Mouse (Mus musculus) liver, adult 10 weeks (tissue): ENCODE data around the gene Zfp316. TPM values are rescaled to one million over a fixed set of nuclear protein-coding genes. Genes with fewer than 3 reads are reported as not detected.

Experiments
- polyA plus RNA-seq: library from polyadenylated mRNA; stranded (reverse); fragments of 350-450 nt; fragmentation: Illumina TruSeq; extraction: RNeasy Lipid Tissue Mini Kit (QIAGEN cat#74804); gene quantifications from one replicate; pipeline ENCODE4 v1.2.3, GENCODE M21; 2014; ENCODE audit warnings: low read depth, low replicate concordance

The Zfp316 gene
- polyA plus RNA-seq: 0.34 TPM

GRCm38 (mm10) chr5:143269363-143270150 is at the start of gene Zfp316:
Gene Zfp316, minus strand, starts transcription at chr5:143270022.

GRCm38 (mm10) chr5:143314730-143315513 is 45.1 kb upstream of the Zfp316 start, which contains the start of gene E130309D02Rik:
Gene E130309D02Rik, minus strand, starts transcription at chr5:143315360.

GRCm38 (mm10) chr5:143293404-143293803 is 23.6 kb upstream of the Zfp316 start, which contains the start of gene Zfp853:
Gene Zfp853, minus strand, starts transcription at chr5:143293623.

GRCm38 (mm10) chr5:143235028-143235693 is 34.7 kb downstream of the Zfp316 start, which contains the start of gene Zfp12:
Gene Zfp12, plus strand, starts transcription at chr5:143235163.

GRCm38 (mm10) chr5:143226790-143227189 is 43.0 kb downstream of the Zfp316 start, which contains the start of gene Spdye4a:
Gene Spdye4a, minus strand, starts transcription at chr5:143226890.

Other genes with a start within 250 kb of the Zfp316 start
- 11.4 TPM for gene Rnf216, start 157.0 kb downstream of the Zfp316 start, polyA plus RNA-seq
- not detected for gene Olfr718-ps1, start 122.4 kb downstream of the Zfp316 start, polyA plus RNA-seq
- gene Rbak, start 89.2 kb downstream of the Zfp316 start, polyA plus RNA-seq: 2.6 TPM
- not detected for gene Spdye4b, start 89.0 kb downstream of the Zfp316 start, polyA plus RNA-seq
- gene Spdye4a, start 43.1 kb downstream of the Zfp316 start, polyA plus RNA-seq: not detected
- 3.7 TPM for gene Zfp12, start 34.9 kb downstream of the Zfp316 start, polyA plus RNA-seq
- not detected for gene Zfp853, start 23.6 kb upstream of the Zfp316 start, polyA plus RNA-seq
- 1.3 TPM for gene E130309D02Rik, start 45.3 kb upstream of the Zfp316 start, polyA plus RNA-seq
- 7.0 TPM for gene Zdhhc4, start 59.2 kb upstream of the Zfp316 start, polyA plus RNA-seq
- not detected for gene Grid2ip, start 87.3 kb upstream of the Zfp316 start, polyA plus RNA-seq
- gene Kdelr2, start 133.8 kb upstream of the Zfp316 start, polyA plus RNA-seq: 61.7 TPM
- 2.1 TPM for gene Daglb, start 194.6 kb upstream of the Zfp316 start, polyA plus RNA-seq